In the genomic region with DNA sequence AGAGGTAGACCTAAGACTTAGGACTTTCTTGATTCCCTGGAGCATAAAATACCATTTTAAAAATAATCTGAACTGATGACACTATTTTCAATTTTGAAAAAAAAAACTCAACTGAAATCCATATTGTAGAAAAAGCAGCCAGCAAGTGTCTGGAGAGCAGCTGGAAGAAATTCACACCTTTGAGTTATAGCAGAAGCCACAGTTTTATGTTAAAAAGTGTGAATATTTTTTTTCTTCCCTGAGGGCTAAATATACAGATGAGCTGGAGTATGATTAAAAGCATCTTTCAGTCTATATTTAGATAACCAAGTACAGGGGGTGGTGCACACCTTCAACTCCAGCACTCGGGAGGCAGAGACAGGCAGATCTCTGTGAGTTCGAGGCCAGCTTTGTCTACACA, we compare ENCODE assay signal across 21 mouse cellular contexts. TPM values are rescaled to one million over a fixed set of nuclear protein-coding genes. Genes with fewer than 3 reads are reported as not detected.
DNase-seq lines count a peak whose midpoint lies in the region; ATAC-seq lines count a peak whose summit lies in the region.
"Had no signal": no experiment of that assay in that cellular context is flagged by ENCODE, and none has a peak within 500 bp of the region (broad histone marks: within the 10 kb centered on the region; RNA-seq: fewer than 3 reads in every experiment).

No protein-coding gene starts in this region.

- no peak overlapping the region for H3K4me3 ChIP-seq in forebrain, embryonic 15.5 days
- H3K4me3 ChIP-seq in forebrain, embryonic 11.5 days (ENCODE audit: low read depth, low read length): no peak overlapping the region
- H3K4me3 ChIP-seq: heart, embryonic 10.5 days; hindbrain, embryonic 12.5 days had no signal

- no peak overlapping the region for H3K4me2 ChIP-seq in forebrain, embryonic 15.5 days (replicated peaks)
- no peak overlapping the region for H3K4me2 ChIP-seq in forebrain, embryonic 11.5 days (ENCODE audit: low read depth, low read length, severe bottlenecking)
- H3K4me2 ChIP-seq: hindbrain, embryonic 12.5 days had no signal

- peaks cover 5% of the 10 kb centered on the region; the same call in 1 of the 2 replicates for H3K4me1 ChIP-seq in forebrain, embryonic 15.5 days
- H3K4me1 ChIP-seq in forebrain, embryonic 11.5 days (replicated peaks; ENCODE audit: control insufficient read depth, insufficient read depth, low read length): no peaks in the 10 kb centered on the region
- H3K4me1 ChIP-seq: hindbrain, embryonic 12.5 days had no signal

- no peak for DNase-seq in forebrain, embryonic 11.5 days (ENCODE audit: low spot score)
- DNase-seq in frontal cortex, adult 2 months (ENCODE audit: extremely low spot score in 1 of 2, low spot score in 1 of 2): peak; percentile 46 to 65
- no peak for DNase-seq in frontal cortex, postnatal 10 days (ENCODE audit: low spot score in 2 of 2)
- peak; percentile 83 for DNase-seq in brain, adult 2 months (ENCODE audit: low read depth, low spot score)
- DNase-seq in telencephalon, adult 2 months (ENCODE audit: low read depth, low spot score): peak; percentile 81
- DNase-seq: adrenal gland, postnatal 14 days; cerebellum, adult 2 months; cerebellum, postnatal 10 days; gastrocnemius, postnatal 10 days; heart, adult 18-20 months; heart, postnatal 10 days; heart, postnatal 4 days had no signal

- H3K9ac ChIP-seq in forebrain, embryonic 15.5 days (replicated peaks): no peak overlapping the region
- no peak overlapping the region for H3K9ac ChIP-seq in forebrain, embryonic 11.5 days (ENCODE audit: low read length)
- H3K9ac ChIP-seq: hindbrain, embryonic 12.5 days had no signal

- WGBS in forebrain, embryonic 15.5 days: 84% methylated on average over 2 of the region's 2 CpGs
- WGBS in forebrain, embryonic 11.5 days: 90% methylated on average over 2 of the region's 2 CpGs

- peak overlapping the region; percentile 62; the same call in 1 of the 2 replicates for H3K27ac ChIP-seq in forebrain, embryonic 15.5 days (replicated peaks)
- H3K27ac ChIP-seq in forebrain, embryonic 11.5 days (ENCODE audit: low read depth, low read length): no peak overlapping the region
- H3K27ac ChIP-seq: heart, embryonic 10.5 days; hindbrain, embryonic 12.5 days had no signal

- H3K36me3 ChIP-seq in forebrain, embryonic 15.5 days: no peaks in the 10 kb centered on the region
- no peaks in the 10 kb centered on the region for H3K36me3 ChIP-seq in forebrain, embryonic 11.5 days (ENCODE audit: control insufficient read depth, insufficient read depth, low read length)
- H3K36me3 ChIP-seq: heart, embryonic 10.5 days; hindbrain, embryonic 12.5 days had no signal

- no peaks in the 10 kb centered on the region for H3K9me3 ChIP-seq in forebrain, embryonic 15.5 days
- H3K9me3 ChIP-seq in forebrain, embryonic 11.5 days (ENCODE audit: control insufficient read depth, low read length): no peaks in the 10 kb centered on the region
- H3K9me3 ChIP-seq: heart, embryonic 10.5 days; hindbrain, embryonic 12.5 days had no signal

- ATAC-seq in forebrain, embryonic 15.5 days (replicated peaks): no peak
- no peak for ATAC-seq in forebrain, embryonic 11.5 days (replicated peaks; ENCODE audit: low FRiP score)
- ATAC-seq: activated CD4-positive, CD25-positive, alpha-beta regulatory T cell, adult 4 months; hindbrain, embryonic 16.5 days; inflammation-experienced regulatory T-cells, adult 6 months; intestine, postnatal 0 days; Patski had no signal

- no peaks in the 10 kb centered on the region for H3K27me3 ChIP-seq in forebrain, embryonic 15.5 days
- H3K27me3 ChIP-seq in forebrain, embryonic 11.5 days (ENCODE audit: control insufficient read depth, insufficient read depth, low read length): no peaks in the 10 kb centered on the region
- H3K27me3 ChIP-seq: CH12.LX; hindbrain, embryonic 12.5 days; Patski had no signal

RNA-seq across cellular contexts. Expression of a gene that starts 8.6 kb away (rescaled TPM):
- 20.2 and 20.5 TPM in 2 replicates for polyA plus RNA-seq in forebrain, embryonic 15.5 days (2015; fragmentation: Nextera tagmentation; extraction: Ambion mirVana)
- polyA plus RNA-seq in forebrain, embryonic 11.5 days (2014; fragmentation: Nextera tagmentation; extraction: Ambion mirVana): 27.9 and 28.3 TPM in 2 replicates
- 30.7 and 31.9 TPM in 2 replicates for polyA plus RNA-seq in frontal cortex, adult 2 months (2012; rRNA removed)

Comparison
In these comparisons a context has a peak if more than half of its experiments do, and no peak if none do; other contexts are left out.
1. DNase-seq: peak in frontal cortex, adult 2 months (2 of 2), brain, adult 2 months (single experiment) and telencephalon, adult 2 months (single experiment); none in forebrain, embryonic 11.5 days (single experiment) and frontal cortex, postnatal 10 days (0 of 2).